Mouse (Mus musculus): ENCODE measurements around the gene Erc1.

GRCm38 (mm10) chr6:119662936-119663335 lies 185.0 kb downstream of the Erc1 start:
- no peak for TF ChIP-seq POLR2A (IDR thresholded peaks at IDR 0.05; ENCODE audit: low read depth, low read length)
- no peak for TF ChIP-seq CTCF (IDR thresholded peaks at IDR 0.05; ENCODE audit: extremely low read depth, insufficient read depth, insufficient read length, insufficient replicate concordance)

Data from spleen, adult 2 months (tissue).